Mouse (Mus musculus): Measurements from ENCODE around the gene Eif4a2.

Gene Eif4a2

GRCm38 (mm10) chr16:23145211-23145610 lies 38.0 kb downstream of the Eif4a2 start:
- no peak for DNase-seq

- no peak for DNase-seq
Measured at GRCm38 (mm10) chr16:23146280-23146679, 39.0 kb downstream of the Eif4a2 start, which contains the start of gene Adipoq. Gene Adipoq (plus strand): TSS chr16:23146536.

GRCm38 (mm10) chr16:23148936-23149335 lies 41.7 kb downstream of the Eif4a2 start:
- no peak for DNase-seq

GRCm38 (mm10) chr16:23149396-23149795 lies 42.2 kb downstream of the Eif4a2 start:
- no peak for DNase-seq

- no peak for DNase-seq
Measured at GRCm38 (mm10) chr16:23151423-23151822, 44.2 kb downstream of the Eif4a2 start.

GRCm38 (mm10) chr16:23154261-23154660 lies 47.0 kb downstream of the Eif4a2 start:
- DNase-seq = no peak

- no peak for DNase-seq
Measured at GRCm38 (mm10) chr16:23157013-23157412, 49.8 kb downstream of the Eif4a2 start.

- no peak for DNase-seq
Measured at GRCm38 (mm10) chr16:23158292-23158691, 51.0 kb downstream of the Eif4a2 start.

- DNase-seq = no peak
Measured at GRCm38 (mm10) chr16:23158957-23159356, 51.7 kb downstream of the Eif4a2 start.

- no peak for DNase-seq
Measured at GRCm38 (mm10) chr16:23159749-23160148, 52.5 kb downstream of the Eif4a2 start.

GRCm38 (mm10) chr16:23162116-23162515 lies 54.9 kb downstream of the Eif4a2 start:
- no peak for DNase-seq
